Mouse (Mus musculus) C2C12 (cell line): ENCODE measurements around the gene Acsf2.

Experiments
- CTCF ChIP-seq: IDR thresholded peaks from one replicate; pipeline ENCODE4 v1.5.1; 2011; ENCODE audit not compliant: control insufficient read depth, insufficient read depth, insufficient read length
- MAX ChIP-seq: IDR thresholded peaks from one replicate; pipeline ENCODE4 v1.6.1; 2011; ENCODE audit warnings: mild to moderate bottlenecking, control low read depth
- MYOD1 ChIP-seq: IDR thresholded peaks from one replicate; pipeline ENCODE4 v1.6.1; 2011; ENCODE audit warnings: low read depth; ENCODE audit not compliant: control insufficient read depth, insufficient read length
- MYOG ChIP-seq: IDR thresholded peaks from one replicate; pipeline ENCODE4 v1.6.1; 2011; ENCODE audit not compliant: control insufficient read depth, insufficient read length; ENCODE audit errors: extremely low read depth
- USF1 ChIP-seq: IDR thresholded peaks from one replicate; pipeline ENCODE4 v1.6.1; 2011; ENCODE audit warnings: low read depth, mild to moderate bottlenecking, control low read depth, moderate library complexity

GRCm38 (mm10) chr11:94513452-94513851, 88.2 kb downstream of the Acsf2 start:
- TF ChIP-seq USF1 = no peak
- TF ChIP-seq CTCF = no peak
- no peak for TF ChIP-seq MYOD1
- TF ChIP-seq MYOG = no peak
- TF ChIP-seq MAX = no peak
